8 mouse cellular contexts compared by ENCODE assay signal in genomic region chr4:130798416-130798815, GRCm38 (mm10). TPM values are rescaled to one million over a fixed set of nuclear protein-coding genes. Genes with fewer than 3 reads are reported as not detected.
A peak's percentile ranks its signal among the peaks of the same experiment; 100 is the strongest.
DNase-seq lines count a peak whose midpoint lies in the region; ATAC-seq and TF ChIP-seq lines count a peak whose summit lies in the region.

No protein-coding gene starts in this region.

- peaks cover 5% of the 10 kb centered on the region; the same call in 1 of the 2 replicates for H3K27me3 ChIP-seq in hindbrain, embryonic 12.5 days
- H3K27me3 ChIP-seq in hindbrain, embryonic 14.5 days (ENCODE audit: control insufficient read depth, insufficient read depth, low read length) = no peaks in the 10 kb centered on the region
- no peaks in the 10 kb centered on the region for H3K27me3 ChIP-seq in embryonic facial prominence, embryonic 14.5 days (replicated peaks; ENCODE audit: control insufficient read depth, insufficient read depth, low read length)
- H3K27me3 ChIP-seq in hindbrain, postnatal 0 days (ENCODE audit: insufficient read depth, low read length) = no peaks in the 10 kb centered on the region

- DNase-seq in hindbrain, embryonic 14.5 days (ENCODE audit: low spot score) = no peak
- peak; percentile 51 for DNase-seq in 3T3-L1 (ENCODE audit: low read depth, low spot score)
- DNase-seq in embryonic facial prominence, embryonic 14.5 days (ENCODE audit: low spot score) = peak; percentile 65
- DNase-seq in hindbrain, postnatal 0 days (ENCODE audit: low spot score) = peak; percentile 39
- no peak for DNase-seq in urinary bladder, postnatal 36 days (ENCODE audit: low spot score in 2 of 2)
- no peak for DNase-seq in spleen, postnatal 4 days (ENCODE audit: low spot score in 2 of 2)

- no peaks in the 10 kb centered on the region for H3K9me3 ChIP-seq in hindbrain, embryonic 12.5 days (replicated peaks)
- H3K9me3 ChIP-seq in hindbrain, embryonic 14.5 days (ENCODE audit: control insufficient read depth, low read length) = no peaks in the 10 kb centered on the region
- H3K9me3 ChIP-seq in embryonic facial prominence, embryonic 14.5 days (ENCODE audit: control insufficient read depth, low read length) = no peaks in the 10 kb centered on the region
- no peaks in the 10 kb centered on the region for H3K9me3 ChIP-seq in hindbrain, postnatal 0 days (ENCODE audit: low read length)

- no peaks in the 10 kb centered on the region for H3K36me3 ChIP-seq in hindbrain, embryonic 12.5 days
- no peaks in the 10 kb centered on the region for H3K36me3 ChIP-seq in hindbrain, embryonic 14.5 days (replicated peaks; ENCODE audit: control insufficient read depth, insufficient read depth)
- no peaks in the 10 kb centered on the region for H3K36me3 ChIP-seq in embryonic facial prominence, embryonic 14.5 days (ENCODE audit: control insufficient read depth, insufficient read depth, low read length)
- H3K36me3 ChIP-seq in hindbrain, postnatal 0 days (ENCODE audit: insufficient read depth, low read length) = no peaks in the 10 kb centered on the region

- 72% methylated on average over 1 of the region's 1 CpGs for WGBS in hindbrain, embryonic 12.5 days
- 60% methylated on average over 1 of the region's 1 CpGs for WGBS in hindbrain, embryonic 14.5 days
- 44% methylated on average over 1 of the region's 1 CpGs for WGBS in embryonic facial prominence, embryonic 14.5 days
- 42% methylated on average over 1 of the region's 1 CpGs for WGBS in hindbrain, postnatal 0 days

- peaks cover 64% of the 10 kb centered on the region for H3K4me1 ChIP-seq in hindbrain, embryonic 12.5 days
- H3K4me1 ChIP-seq in hindbrain, embryonic 14.5 days (replicated peaks; ENCODE audit: control insufficient read depth, insufficient read depth, low read length) = peaks cover 50% of the 10 kb centered on the region
- peaks cover 41% of the 10 kb centered on the region for H3K4me1 ChIP-seq in embryonic facial prominence, embryonic 14.5 days (ENCODE audit: control insufficient read depth, insufficient read depth, low read length)
- peaks cover 53% of the 10 kb centered on the region for H3K4me1 ChIP-seq in hindbrain, postnatal 0 days (ENCODE audit: insufficient read depth, low read length)

- TF ChIP-seq CTCF in hindbrain, postnatal 0 days (IDR thresholded peaks at IDR 0.05; ENCODE audit: low read depth) = no peak

- peak overlapping the region; percentile 23 for H3K27ac ChIP-seq in hindbrain, embryonic 12.5 days
- H3K27ac ChIP-seq in hindbrain, embryonic 14.5 days = no peak overlapping the region
- H3K27ac ChIP-seq in embryonic facial prominence, embryonic 14.5 days (replicated peaks; ENCODE audit: low read depth, low read length) = peak overlapping the region; percentile 68
- H3K27ac ChIP-seq in hindbrain, postnatal 0 days = peak overlapping the region; percentile 64

- 0 out of 2 replicates have a peak overlapping the region, but pooled peaks have one; percentile 36 for H3K9ac ChIP-seq in hindbrain, embryonic 12.5 days
- no peak overlapping the region for H3K9ac ChIP-seq in hindbrain, embryonic 14.5 days
- 0 out of 2 replicates have a peak overlapping the region, but pooled peaks have one; percentile 2 for H3K9ac ChIP-seq in embryonic facial prominence, embryonic 14.5 days (ENCODE audit: low read depth, low read length)
- peak overlapping the region; percentile 4; the same call in 1 of the 2 replicates for H3K9ac ChIP-seq in hindbrain, postnatal 0 days (replicated peaks; ENCODE audit: low read length)

- no peak overlapping the region for H3K4me3 ChIP-seq in hindbrain, embryonic 12.5 days
- H3K4me3 ChIP-seq in hindbrain, embryonic 14.5 days (replicated peaks; ENCODE audit: low read length) = no peak overlapping the region
- H3K4me3 ChIP-seq in embryonic facial prominence, embryonic 14.5 days (ENCODE audit: low read depth, low read length) = no peak overlapping the region
- no peak overlapping the region for H3K4me3 ChIP-seq in hindbrain, postnatal 0 days (ENCODE audit: low read length)

- no peak overlapping the region for H3K4me2 ChIP-seq in hindbrain, embryonic 12.5 days (replicated peaks)
- H3K4me2 ChIP-seq in hindbrain, embryonic 14.5 days (replicated peaks) = no peak overlapping the region
- H3K4me2 ChIP-seq in embryonic facial prominence, embryonic 14.5 days (ENCODE audit: low read depth, low read length) = no peak overlapping the region
- H3K4me2 ChIP-seq in hindbrain, postnatal 0 days (ENCODE audit: low read depth, low read length) = no peak overlapping the region

- ATAC-seq in hindbrain, embryonic 12.5 days (ENCODE audit: low FRiP score) = no peak
- no peak for ATAC-seq in hindbrain, embryonic 14.5 days (ENCODE audit: low FRiP score)
- no peak for ATAC-seq in embryonic facial prominence, embryonic 14.5 days (ENCODE audit: low read depth)
- no peak for ATAC-seq in hindbrain, postnatal 0 days
- ATAC-seq in activated CD4-positive, CD25-positive, alpha-beta regulatory T cell, adult 4 months = no peak

RNA-seq across cellular contexts. Expression of gene Sdc3, which starts 6.1 kb away (rescaled TPM):
- 60.5 and 66.7 TPM in 2 replicates for polyA plus RNA-seq in hindbrain, embryonic 12.5 days (2016; fragmentation: Nextera tagmentation; extraction: Ambion mirVana)
- 110 and 129 TPM in 2 replicates for polyA plus RNA-seq in hindbrain, embryonic 14.5 days (2014; fragmentation: Nextera tagmentation; extraction: Ambion mirVana)
- 34.7 and 35.7 TPM in 2 replicates for polyA plus RNA-seq in embryonic facial prominence, embryonic 14.5 days (2014; fragmentation: Nextera tagmentation; extraction: Ambion mirVana)
- 587 and 649 TPM in 2 replicates for total RNA-seq in hindbrain, postnatal 0 days (2014; rRNA removed)
- polyA plus RNA-seq in hindbrain, postnatal 0 days (2015; fragmentation: Nextera tagmentation; extraction: Ambion mirVana) = 150 and 180 TPM in 2 replicates
- polyA plus RNA-seq in activated CD4-positive, CD25-positive, alpha-beta regulatory T cell, adult 4 months (2017; shearing (Covaris generic)) = 1 to 10 TPM; 1.0 to 1.5 TPM

Comparison
In these comparisons a context has a peak if more than half of its experiments do, and no peak if none do; other contexts are left out.
1. DNase-seq: peak in 3T3-L1 (single experiment), embryonic facial prominence, embryonic 14.5 days (single experiment) and hindbrain, postnatal 0 days (single experiment); none in hindbrain, embryonic 14.5 days (single experiment), urinary bladder, postnatal 36 days (0 of 2) and spleen, postnatal 4 days (0 of 2).
2. RNA of gene Sdc3, which starts 6.1 kb away (polyA plus RNA-seq): 150 to 180 TPM in hindbrain, postnatal 0 days, 110 to 129 TPM in hindbrain, embryonic 14.5 days, 60.5 to 66.7 TPM in hindbrain, embryonic 12.5 days and 34.7 to 35.7 TPM in embryonic facial prominence, embryonic 14.5 days; 1.0 to 1.5 TPM in activated CD4-positive, CD25-positive, alpha-beta regulatory T cell, adult 4 months; every median in the first group is over 10 times any median in the second.